Mouse (Mus musculus) right cerebral cortex, postnatal 36 days (tissue): ENCODE results near the gene Cacna1d.

Experiments
- DNase-seq, 2 experiments: peaks; one replicate each; pipeline ENCODE4 v3.0.0; 2022; ENCODE audit warnings: low spot score in 2 of 2, mixed read lengths in 1 of 2

Cacna1d gene

DNA sequence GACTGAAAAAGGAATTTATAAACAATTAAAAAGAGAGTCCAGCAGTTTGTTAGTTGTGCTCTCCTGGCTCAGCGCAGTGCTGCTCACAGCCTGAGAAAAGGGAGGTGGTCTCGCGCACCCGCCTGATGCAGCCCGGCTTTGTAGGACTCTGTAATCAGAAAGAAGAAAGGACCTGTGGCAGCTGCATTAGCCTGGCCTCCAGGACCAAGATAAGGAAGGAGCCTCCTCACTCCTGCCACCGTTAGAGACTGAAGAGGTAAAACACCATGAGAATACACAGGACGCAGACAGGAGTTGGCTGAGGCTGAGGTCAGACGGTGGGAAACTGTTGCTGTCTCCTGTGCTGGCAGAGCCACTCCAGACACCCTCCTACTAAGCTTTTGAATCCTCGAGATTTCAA, at the start of gene Cacna1d:
TSS of gene Cacna1d (minus strand) at position 114 of the 400 bp plus-strand sequence.
- no peak for DNase-seq

DNA sequence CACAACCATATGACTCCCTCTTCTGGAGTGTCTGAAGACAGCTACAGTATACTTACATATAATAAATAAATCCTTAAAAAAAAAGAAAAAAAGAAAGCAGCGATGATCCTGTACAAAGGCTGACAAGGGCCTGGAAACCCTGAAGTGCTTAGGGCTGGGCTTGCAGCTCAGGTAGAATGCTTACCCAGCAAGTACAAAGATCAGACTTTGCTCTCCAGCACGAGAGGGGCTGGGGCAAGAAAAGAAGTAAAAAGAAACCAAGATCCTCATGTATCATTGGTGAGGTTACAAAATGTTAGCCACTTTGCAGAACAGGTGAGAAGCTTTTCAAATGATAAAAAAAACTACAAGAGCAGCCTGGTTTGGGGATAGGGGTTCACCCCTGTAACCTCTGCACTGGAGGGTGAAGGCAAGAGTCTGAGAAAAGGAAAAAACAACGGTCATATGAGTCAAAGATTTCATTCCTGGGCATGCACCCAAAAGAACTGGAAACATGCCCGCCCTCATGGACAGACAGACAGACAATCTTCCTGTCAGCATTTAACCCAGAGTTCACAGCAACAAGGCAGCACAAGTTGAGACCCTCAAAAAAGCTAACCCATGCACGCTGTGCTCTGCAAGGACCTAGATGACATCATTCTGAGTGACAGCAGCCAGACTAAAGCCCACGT, 42.7 kb upstream of the Cacna1d start:
- no peak for DNase-seq

- DNase-seq: no peak
Measured at GRCm38 (mm10) chr14:30531896-30532295, 40.6 kb upstream of the Cacna1d start.

DNA sequence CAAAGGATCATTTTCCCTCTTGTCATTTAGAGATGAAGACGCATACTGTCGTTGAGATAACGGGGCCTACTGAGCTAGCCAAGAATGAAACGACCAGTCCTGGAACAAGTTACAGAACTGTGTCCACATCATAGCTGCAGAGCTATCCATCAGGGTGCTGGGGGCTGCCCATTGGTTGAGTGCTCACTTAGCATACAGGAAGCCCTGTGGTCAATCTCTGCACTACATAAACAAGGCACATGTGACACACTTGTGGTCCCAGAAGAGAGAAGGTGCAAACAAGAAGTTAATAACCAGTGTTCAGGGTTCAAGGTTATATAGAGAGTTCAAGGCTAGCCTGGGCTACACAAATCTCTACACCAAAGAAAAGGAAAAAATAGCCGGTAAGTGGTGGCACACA, 40.2 kb upstream of the Cacna1d start:
- no peak for DNase-seq

DNA sequence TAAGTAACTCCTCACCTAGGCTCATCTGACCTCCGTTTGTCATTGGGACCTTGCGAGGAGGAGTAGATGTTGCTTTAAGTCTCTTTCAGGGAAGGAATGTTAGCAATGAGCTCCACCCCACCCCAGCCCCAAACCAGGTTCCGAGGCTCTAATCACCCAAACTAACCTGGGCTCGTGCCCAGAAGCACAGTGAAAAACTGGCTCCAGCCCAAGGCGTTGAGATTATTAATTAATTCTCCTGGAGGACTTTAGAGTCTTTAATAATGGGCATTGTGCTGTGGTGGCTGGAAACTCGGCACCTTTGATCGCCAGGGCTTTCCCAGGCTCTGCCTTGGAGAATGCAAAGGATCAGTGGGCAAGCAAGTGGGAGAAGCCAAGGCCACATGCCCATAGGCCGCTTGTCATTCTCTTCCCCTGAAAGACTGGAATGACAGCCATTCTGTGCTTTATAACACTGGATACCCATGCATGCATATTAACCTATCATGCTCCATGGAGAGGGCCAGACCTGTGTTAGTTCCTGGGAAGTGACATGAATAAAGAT, 39.5 kb upstream of the Cacna1d start:
- DNase-seq: no peak

GRCm38 (mm10) chr14:30529454-30529853, 38.2 kb upstream of the Cacna1d start:
- no peak for DNase-seq

DNA sequence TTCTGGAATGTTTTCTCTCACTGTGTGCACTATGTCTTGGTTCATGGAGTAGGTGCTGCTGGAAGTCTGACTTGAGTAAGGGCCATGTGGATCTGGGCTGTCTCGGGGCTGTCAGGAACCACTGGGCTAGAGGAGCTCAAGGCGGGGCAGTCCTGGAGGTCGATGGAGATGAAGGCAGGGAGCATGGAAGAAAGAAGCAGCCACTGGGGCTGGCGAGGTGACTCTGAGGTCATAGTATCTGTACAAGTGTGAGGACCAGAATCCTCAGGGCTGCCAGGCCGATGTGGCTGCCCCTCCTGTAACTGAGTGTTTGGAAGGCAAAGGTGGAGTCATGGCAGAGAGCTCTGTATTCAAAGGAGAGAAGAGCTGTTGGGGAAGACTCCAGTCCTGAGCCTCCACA, 37.7 kb upstream of the Cacna1d start:
- DNase-seq: no peak

DNA sequence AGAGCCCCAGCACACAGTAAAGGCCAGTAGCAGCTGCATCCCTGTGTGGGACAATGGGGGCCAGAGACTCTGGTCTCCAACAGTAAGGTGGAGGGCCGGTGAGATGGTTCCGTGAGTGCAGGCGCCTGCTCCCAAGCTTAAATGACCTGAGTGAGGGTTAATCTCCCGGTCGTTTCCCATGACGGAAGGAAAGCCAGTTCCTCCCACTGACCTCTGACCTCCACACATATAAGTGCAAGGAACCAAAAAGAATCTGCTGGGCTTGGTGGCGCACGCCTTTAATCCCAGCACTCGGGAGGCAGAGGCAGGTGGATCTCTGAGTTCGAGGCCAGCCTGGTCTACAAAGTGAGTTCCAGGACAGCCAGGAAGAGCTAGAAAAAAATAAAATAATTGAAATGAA, 37.1 kb upstream of the Cacna1d start:
- no peak for DNase-seq

DNA sequence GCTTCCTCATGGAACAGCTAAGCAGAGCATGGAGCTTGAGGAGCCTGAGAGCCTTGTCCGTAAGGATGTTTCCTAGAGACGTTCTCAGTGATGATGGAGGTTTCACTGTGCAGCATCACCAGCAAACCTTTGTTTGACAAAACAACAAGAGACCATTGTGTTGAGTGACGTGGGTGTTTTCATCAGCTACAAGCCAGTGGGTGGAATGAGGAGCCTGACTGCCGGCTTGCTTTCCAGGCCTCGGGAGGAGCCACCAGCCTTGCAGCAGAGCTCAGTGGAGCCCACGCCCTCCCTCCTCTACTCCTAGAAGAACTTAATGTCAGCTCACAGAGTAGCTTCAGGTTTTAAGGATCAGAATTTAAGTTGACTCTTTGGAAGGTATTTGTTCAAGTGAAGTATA, 32.1 kb upstream of the Cacna1d start:
- DNase-seq: peak; percentile 30 to 64

DNA sequence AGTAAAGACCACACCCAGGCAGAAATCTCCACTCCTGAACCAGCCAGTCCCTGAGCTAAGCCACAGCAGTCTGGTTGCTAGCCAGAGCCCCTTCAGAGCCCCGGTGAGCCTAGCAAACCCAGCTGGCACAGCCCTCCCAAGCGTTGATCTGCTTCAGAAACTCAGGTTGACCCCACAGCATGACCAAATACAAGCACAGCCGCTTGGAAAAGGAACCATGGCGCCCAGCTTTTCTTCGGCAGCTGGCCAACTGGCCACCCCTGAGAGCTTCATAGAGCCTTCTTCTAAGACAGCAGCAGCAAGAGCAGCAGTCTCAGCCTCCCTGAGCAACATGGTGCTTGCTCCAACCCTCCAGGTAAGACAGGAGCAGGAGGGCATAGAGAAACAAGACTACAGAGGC, 28.1 kb upstream of the Cacna1d start:
- DNase-seq: no peak

DNA sequence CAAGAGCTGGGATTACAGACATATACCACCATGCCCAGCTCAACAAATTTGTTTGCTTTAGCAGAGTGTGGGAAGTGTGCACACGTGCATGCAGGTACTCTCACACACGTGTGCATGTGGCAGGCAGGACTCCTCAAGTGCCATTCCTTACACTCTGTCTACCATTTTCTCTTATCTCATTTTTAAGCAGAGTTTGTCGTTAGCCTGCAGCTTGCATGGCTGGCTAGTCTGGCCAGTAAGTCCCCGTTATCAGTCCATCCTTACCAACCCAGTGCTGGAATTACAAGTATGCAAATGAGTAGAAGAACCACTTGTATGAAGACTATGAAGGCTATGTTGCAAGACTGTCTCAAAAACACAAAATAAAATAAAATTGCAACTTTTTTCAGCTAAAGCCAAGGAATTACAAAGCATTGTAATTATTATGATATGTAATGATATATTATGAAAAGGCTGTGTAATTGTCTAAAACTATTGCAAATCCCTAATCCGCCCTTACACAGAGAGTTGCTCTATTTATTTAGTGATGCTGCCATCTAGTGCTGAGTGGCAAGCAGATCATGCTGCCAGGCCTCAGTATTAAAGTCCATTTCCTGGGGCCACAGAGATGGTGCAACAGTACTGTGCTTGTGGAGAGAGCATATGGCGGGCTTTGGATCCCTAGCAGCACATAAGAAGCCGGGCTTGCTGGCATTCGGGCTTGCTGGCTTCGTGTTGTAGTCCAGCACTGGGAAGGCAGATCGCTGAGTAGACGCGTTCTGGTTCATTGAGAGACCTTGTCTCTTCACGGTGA, 24.9 kb upstream of the Cacna1d start:
- no peak for DNase-seq

- no peak for DNase-seq
Measured at GRCm38 (mm10) chr14:30512896-30513295, 21.6 kb upstream of the Cacna1d start.

DNA sequence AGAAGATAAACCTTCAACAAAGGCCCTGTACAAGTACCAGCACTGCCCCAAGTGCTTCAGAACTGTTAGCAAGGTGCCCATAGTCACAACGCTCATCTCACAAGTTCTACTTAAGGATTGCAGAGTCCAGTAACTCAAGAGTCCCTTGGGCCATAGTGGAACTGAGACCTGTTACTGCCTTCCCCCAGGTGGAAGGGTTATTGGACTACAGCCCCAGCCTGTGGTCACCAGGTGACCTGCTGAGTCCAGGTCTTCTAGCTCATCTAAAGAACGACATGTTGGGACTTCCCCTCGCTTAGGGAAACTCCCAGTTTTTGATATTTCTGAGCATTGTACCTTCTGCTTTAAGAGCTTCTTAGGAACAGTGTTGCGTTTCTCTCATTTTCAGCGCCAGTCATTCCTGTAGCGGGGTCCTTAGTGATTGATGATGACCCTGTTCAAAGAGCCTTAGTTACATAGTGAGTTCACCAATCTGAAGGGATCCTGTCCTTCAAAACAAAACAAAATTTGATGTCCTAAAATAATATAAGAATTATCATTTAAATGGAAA, 19.0 kb upstream of the Cacna1d start:
- DNase-seq: no peak

- no peak for DNase-seq
Measured at GRCm38 (mm10) chr14:30504990-30505389, 13.7 kb upstream of the Cacna1d start.

- no peak for DNase-seq
Measured at GRCm38 (mm10) chr14:30498202-30498601, 6.9 kb upstream of the Cacna1d start.

- no peak for DNase-seq
Measured at GRCm38 (mm10) chr14:30494998-30495397, 3.7 kb upstream of the Cacna1d start.

GRCm38 (mm10) chr14:30493276-30493675, 2.0 kb upstream of the Cacna1d start:
- no peak for DNase-seq

- peak; percentile 95 for DNase-seq
Measured at GRCm38 (mm10) chr14:30479361-30479948, 11.8 kb downstream of the Cacna1d start, which contains the start of gene Dcp1a. TSS of gene Dcp1a (plus strand) at chr14:30479535.

DNA sequence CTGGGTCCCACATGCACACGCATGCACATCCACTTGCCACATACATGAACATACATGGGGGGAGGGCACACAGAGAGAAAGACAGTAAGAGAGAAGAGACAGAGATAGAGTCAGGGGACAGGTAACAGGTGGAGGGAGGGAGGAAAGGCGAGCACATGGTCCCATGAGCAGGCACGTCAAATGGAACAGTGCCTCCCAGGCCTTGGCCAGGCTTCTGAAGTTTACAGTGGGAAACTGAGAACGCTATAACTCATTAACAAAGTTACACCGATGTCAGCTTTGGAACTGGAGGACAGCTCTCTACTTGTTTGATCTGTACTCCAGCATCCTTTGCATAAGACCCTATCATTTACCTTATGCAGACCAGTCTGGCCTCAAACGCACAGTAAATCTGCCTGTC, 16.8 kb downstream of the Cacna1d start:
- DNase-seq: no peak

DNA sequence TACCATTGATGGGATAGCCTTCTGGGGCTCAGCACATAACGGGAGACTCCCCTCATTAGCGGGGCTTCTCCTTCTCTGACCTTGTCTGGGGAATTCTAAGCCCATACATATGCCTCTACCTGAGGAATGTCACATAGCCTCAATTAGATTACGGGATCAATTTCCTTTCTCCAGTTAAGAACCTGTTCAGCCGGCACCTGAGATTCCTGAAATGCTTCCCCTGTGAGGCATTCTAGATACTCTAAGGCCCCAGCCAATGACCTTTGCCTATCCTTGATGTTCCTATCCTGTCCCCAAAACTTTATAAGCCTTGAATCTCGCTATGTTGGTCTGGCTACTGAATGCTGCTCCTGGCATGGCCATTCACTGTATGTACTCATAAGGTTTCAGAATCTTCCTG, 17.6 kb downstream of the Cacna1d start:
- DNase-seq: no peak

DNA sequence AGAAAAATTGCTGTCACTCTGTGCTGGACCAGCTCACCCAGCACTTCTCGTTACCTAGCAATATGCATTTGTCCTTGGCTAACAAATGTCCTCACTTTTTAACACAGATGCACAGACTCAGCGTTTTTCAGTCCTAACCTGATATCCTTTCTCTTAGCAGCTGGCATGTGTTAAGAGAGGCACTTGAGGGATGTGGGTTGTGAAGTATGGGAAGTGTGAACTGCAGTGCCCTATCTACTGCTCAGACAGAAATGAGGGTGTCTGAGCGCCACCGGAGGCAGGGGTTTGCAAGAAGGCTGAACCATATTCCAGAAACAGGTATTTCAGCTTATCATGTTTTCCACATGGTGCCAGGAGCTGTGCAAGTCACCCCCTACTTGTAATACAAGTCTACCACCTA, 27.9 kb downstream of the Cacna1d start:
- no peak for DNase-seq

DNA sequence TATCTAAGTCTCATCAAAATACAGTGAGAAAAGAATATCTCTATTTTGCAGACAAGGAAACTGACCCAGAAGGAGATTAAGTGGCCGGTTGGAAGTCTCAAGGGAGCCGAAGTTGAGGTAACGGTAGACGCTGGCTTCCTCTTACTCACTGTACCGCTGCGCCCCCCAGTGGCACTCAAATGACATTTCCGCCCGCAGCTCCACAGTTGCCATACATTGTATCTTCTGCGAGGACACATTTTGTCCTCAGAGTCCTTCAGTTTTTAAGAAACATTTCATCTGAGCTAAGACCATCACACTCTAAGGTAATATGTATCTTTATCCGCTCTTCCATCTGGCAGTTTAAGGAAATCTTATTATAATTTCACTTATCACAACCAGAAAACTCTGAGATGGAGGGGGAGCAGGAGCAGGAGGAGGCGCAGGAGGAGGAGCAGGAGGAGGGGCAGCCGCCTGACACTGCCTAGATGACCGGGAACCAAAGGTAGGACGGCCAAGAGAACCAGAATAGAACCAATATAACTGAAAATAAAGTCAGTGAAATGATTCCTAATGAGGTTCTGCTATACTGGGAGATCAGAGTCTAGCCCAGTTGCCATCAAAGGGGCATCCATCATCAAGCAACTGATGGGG, 31.2 kb downstream of the Cacna1d start:
- peak; percentile 56 to 63 for DNase-seq
